Mouse (Mus musculus) left cerebral cortex, postnatal 4 days (tissue): Measurements from ENCODE around the gene D930048N14Rik. TPM values are rescaled to one million over a fixed set of nuclear protein-coding genes. Genes with fewer than 3 reads are reported as not detected.
A peak's percentile ranks its signal among the peaks of the same experiment; 100 is the strongest.
"Not testable (repeated sequence)": the region's sequence is repeated elsewhere in the genome, so short reads cannot be mapped to it uniquely, and the experiment has no call there.

Experiments used
- DNase-seq: peaks from one replicate; pipeline ENCODE4 v3.0.0-alpha.2; 2022
- intact Hi-C: fragments of 180-260 bp; cut with DNase I; formaldehyde crosslinking; loops from one replicate; pipeline ENCODE4 v1.15.1; 2025
- total RNA-seq, 2 experiments: library from RNA; stranded (reverse); gene quantifications; 2 replicates each; pipeline ENCODE4 v1.2.3; 2021

Gene D930048N14Rik
- total RNA-seq, 2 experiments from 2014 or later = 1.1 to 1.2 TPM

DNA sequence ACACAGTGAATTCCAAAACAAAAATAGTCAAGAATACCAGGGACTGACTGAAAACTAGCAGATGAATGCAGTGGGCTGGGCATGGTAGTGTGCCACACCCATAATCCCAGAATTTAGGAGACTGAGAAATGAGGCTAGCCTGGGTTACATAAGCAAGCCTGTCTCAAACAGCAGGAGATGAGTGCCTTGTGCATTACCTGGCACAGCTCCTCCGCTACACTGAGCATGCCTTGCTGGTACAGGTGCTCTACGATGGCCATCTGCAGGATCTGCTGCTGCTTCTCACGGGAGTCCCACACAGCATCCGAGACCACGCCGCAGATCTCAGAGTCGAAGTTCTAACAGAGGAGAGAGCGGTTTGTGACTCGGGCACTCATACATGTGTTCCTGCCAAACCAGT, 23.3 kb upstream of the D930048N14Rik start:
- DNase-seq = no peak
- intact Hi-C loops = no loop called here

- intact Hi-C loops = no loop called here
Measured at GRCm38 (mm10) chr11:51627907-51628306, 22.8 kb upstream of the D930048N14Rik start.

DNA sequence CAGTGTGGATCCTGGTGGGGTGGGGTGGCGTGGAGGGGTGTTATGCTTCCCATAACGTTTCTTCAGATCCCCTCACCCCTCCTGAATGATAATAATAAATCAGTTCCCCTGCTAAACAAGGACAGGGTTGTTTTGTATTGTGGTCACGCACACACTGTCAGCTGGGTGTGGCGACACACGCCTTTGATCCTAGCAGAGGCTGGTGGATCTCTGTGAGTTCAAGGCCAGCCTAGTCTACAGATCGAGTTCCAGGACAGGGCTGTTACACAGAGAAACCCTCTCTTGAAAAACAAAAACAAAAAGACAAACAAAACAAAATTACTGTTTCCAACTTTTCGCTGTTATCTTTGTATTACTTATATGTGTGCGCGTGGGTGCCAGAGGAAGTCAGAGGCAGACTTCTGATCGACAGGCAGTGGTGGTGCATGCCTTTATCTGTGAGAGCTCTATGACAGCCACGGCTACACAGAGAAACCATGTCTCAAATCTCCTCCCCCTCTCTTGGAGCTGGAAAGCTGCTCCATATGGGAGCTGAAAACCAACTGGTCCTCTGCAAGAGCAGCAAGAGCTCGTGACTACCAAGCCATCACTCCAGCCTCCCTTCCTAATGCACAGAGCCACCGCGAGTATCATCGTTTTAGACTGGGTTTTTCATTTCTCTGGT, 21.0 kb upstream of the D930048N14Rik start:
- no peak for DNase-seq
- intact Hi-C loops = no loop called here

More at GRCm38 (mm10) chr11:51627907-51628306, 22.8 kb upstream of the D930048N14Rik start:
- no peak for DNase-seq

DNA sequence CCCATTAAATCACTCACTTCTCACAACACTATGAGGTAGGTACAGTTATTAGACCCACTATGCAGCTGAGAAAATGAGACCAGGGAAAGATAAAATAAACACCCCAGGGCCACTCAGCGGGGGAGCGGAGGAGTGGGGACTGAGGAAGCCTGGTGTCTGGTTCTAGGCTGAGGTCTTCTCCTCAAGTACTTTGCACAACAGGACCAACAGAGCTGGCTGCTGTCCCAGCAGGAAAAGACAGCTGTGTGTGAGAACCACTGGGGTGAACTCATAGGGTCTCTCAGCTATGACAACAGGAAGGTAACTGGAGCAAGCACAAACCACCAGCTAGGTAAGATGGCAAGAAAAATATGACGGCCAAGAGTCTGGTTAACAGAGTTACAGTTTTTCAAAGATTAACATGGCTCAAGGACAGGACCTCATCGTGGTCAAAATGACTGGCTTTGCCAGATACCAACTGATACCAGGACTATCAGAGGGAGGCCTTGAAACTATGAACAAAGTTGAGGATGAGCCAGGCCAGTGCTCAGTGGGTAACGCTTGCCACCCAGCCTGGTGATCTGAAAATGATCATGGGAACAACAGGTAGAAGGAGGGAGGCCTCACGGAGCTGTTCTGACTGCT, 18.5 kb upstream of the D930048N14Rik start:
- DNase-seq = no peak
- intact Hi-C loops = no loop called here

DNA sequence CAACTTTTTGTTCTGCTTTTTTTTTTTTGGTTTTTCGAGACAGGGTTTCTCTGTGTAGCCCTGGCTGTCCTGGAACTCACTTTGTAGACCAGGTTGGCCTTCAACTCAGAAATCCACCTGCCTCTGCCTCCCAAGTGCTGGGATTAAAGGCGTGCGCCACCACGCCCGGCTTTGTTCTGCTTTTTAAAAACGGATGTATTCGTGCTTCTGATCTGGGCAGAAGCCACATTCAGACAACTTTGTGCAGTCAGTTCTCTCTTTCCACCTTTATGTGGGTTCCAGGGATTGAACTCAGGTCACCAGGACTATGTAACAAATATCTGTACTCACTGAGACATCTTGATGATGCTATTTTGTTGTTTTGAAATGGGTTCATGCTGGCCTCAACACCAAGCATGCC, 17.6 kb upstream of the D930048N14Rik start:
- DNase-seq, intact Hi-C loops: not testable (repeated sequence)

DNA sequence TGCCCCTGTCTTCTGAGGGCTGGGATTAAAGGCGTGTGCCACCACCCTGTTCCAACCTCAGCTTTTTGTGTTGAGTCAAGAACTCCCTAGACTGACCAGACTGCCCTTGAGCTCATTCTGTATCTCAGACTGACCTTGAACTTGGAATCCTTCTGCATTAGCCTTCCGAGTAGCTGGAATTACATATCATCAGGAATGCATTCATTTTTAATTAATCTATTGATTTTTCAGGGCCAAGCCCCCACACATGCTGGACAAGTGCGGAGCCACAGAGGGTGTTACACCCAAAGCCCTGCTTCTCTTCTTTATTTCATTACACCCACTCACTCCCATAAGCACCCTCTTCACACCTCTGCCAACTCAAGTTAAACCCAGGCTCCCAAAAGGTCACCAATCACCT, 17.0 kb upstream of the D930048N14Rik start:
- no peak for DNase-seq
- intact Hi-C loops = no loop called here

- intact Hi-C loops = no loop called here
- DNase-seq = no peak
Measured at GRCm38 (mm10) chr11:51635127-51635524, 15.6 kb upstream of the D930048N14Rik start.

DNA sequence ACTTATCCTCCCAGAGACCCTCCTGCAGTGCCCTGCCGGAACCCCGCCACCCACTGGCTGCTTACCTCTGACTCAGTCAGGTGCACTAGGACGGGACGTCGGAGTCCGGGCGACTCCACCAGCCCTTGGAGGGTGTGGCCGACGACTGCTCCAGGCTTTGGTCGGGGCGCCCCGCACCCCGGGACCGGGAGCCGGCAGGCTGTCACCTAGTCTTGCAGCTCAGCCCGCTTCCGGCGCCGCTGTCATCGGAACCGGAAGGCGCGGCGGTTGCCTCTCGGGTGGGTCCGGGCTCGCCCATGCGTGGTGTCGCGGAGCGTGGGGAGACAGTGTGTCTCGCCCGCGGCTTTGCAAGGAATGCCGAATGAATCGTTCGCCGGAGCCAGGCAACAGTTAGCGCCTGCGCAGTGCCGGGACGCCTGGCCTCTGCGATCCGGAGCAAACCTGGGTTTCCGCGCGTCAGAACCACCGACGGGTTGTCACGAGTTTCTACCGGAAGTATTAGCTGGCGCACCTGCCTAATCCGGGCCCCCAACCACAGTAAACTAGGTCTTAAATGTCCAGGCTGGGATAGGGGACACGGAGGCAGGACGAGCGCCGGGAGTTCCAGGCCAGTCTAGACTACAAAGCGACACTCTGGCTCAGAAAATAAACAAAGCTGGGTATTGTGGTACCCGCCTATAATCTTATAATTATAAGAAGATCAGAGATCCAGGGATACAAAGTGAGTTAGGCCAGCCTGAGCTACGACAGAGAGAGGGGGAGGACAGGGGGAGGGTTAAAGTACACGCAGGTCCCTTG, 15.0 kb upstream of the D930048N14Rik start, which contains the start of gene Rmnd5b:
Gene Rmnd5b, minus strand, starts transcription at position 372 of the 798 bp plus-strand sequence.
- DNase-seq = peak; percentile 88
- intact Hi-C loops = no loop called here

- intact Hi-C loops = no loop called here
- DNase-seq = peak; percentile 54
Measured at GRCm38 (mm10) chr11:51636323-51636684, 14.4 kb upstream of the D930048N14Rik start.

- peak; percentile 48 for DNase-seq
- intact Hi-C loops = no loop called here
Measured at GRCm38 (mm10) chr11:51637971-51638414, 12.8 kb upstream of the D930048N14Rik start.

GRCm38 (mm10) chr11:51638497-51638896, 12.3 kb upstream of the D930048N14Rik start:
- no peak for DNase-seq
- intact Hi-C loops = no loop called here

GRCm38 (mm10) chr11:51640748-51641147, 10.0 kb upstream of the D930048N14Rik start:
- intact Hi-C loops = no loop called here
- DNase-seq = peak; percentile 58

- intact Hi-C loops = no loop called here
- no peak for DNase-seq
Measured at GRCm38 (mm10) chr11:51643202-51643601, 7.6 kb upstream of the D930048N14Rik start.

- intact Hi-C loops = no loop called here
- peak; percentile 89 for DNase-seq
Measured at GRCm38 (mm10) chr11:51643761-51644160, 7.0 kb upstream of the D930048N14Rik start.

DNA sequence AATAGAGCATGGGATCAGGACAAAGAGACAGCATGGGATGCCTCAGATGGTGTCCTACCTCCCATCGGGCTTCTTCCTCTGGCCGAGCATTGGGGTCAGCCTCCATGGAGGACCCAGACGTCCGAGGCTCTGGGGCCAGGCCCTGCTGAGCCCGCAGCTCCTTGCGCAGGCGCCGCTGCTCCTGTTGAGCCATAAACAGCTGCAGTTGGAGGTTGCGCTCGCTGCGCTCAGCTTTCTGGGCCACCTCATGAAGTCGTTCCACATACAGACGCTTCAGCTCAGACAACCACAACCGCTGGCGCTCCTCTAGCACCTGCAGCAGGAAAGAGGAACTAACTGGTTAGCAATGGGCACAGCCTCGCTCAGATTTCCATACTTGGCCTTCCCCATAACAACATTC, 6.5 kb upstream of the D930048N14Rik start:
- intact Hi-C loops = no loop called here
- DNase-seq = peak; percentile 24

DNA sequence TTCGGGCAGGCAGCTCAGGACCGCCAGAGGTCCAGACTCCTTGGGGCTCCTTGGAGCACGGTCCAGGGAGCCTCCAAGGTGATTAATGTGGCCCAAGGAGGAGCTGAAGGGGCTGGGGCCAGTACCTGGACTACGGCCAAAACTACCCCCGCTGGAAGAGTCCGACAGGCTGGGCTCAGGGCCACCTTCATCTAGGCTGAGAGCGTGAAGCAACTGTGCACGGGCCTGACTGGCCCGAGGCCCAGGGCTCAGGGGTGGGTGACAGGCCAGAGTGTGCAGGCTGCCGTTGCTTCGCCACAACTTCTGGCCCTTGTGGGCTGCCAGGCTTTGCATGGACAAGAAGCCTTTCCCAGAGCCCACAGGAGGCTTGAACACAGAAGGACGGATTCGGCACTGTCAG, 5.5 kb upstream of the D930048N14Rik start:
- peak; percentile 90 for DNase-seq
- intact Hi-C loops = no loop called here

DNA sequence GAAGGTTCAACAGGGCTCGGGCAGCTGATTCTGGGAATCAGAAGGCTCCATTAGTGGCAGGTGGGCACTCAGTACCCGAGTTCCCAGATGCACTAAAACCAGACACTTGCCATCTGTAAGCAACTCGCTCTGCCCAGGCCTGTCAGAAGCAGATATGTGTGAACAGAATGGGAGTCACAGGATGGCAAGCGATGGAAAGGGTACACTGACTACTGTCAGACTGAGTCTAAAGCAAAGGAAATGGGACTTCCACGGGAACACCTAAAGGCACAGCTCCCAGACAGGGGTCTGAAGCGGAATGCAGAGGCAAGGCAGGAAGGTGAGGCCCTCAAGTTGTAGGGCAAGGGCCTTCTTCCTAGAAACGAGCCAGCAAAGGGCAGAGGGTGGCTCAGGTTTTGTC, 4.5 kb upstream of the D930048N14Rik start:
- intact Hi-C loops = no loop called here
- peak; percentile 38 for DNase-seq

- no peak for DNase-seq
- intact Hi-C loops = no loop called here
Measured at GRCm38 (mm10) chr11:51646751-51647667, 3.7 kb upstream of the D930048N14Rik start.

- intact Hi-C loops = no loop called here
- peak; percentile 30 for DNase-seq
Measured at GRCm38 (mm10) chr11:51648566-51648965, 2.2 kb upstream of the D930048N14Rik start.

DNA sequence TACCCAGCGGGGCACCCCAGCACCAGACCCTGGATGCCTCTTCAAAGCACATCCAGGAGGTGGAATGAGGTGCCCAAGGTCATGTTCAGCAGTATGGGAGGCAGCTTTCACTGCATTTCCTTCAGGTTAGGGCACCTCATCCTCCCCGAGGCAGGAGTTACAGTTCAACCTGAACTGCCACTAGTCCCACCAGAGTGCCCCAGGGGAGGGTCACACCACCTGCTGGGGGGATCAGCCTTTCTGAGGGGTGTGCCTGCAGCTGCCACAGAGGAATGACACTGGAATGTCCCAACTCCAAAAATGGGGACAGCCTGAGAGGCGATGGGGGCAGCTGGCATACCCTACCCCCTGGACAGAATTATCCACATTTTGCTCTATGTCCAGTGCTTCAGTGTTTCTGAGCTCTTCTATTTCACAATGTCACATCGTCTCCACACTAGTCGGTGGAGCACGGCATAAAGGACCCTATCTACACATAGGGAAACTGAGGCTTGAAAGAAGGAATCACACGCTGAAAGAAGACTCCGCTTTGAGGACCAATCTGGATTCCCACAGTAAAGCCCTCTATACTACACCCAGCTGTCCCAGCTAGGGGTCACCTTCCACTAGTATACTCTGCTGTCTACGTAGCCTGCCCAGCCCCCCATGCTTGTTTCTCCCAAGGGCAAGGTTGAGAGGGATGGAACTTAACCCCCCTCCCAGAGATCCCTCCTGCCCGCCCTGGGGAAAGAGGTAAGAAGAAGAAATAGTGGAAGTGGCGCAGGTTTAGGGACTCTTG, 1.5 kb upstream of the D930048N14Rik start:
- intact Hi-C loops = no loop called here
- DNase-seq = no peak
